Mouse (Mus musculus) heart, adult 2 months (tissue): ENCODE data around the gene Sgsm1. TPM values are rescaled to one million over a fixed set of nuclear protein-coding genes. Genes with fewer than 3 reads are reported as not detected.

ENCODE experiments used
- DNase-seq, 2 experiments: peaks; one replicate each; pipeline ENCODE4 v3.0.0; 2021
- H3K27ac ChIP-seq: fragments of 200-600 bp; 2 replicates; pipeline ENCODE4 v1.8.1; 2022
- H3K27me3 ChIP-seq: fragments of 200-500 bp; 2 replicates; pipeline ENCODE4 v1.6.1; 2012; ENCODE audit warnings: mild to moderate bottlenecking, low read length, inconsistent platforms, mixed read lengths; ENCODE audit not compliant: control insufficient read depth, insufficient read depth
- H3K36me3 ChIP-seq: fragments of 200-500 bp; 2 replicates; pipeline ENCODE4 v1.6.1; 2012; ENCODE audit warnings: low read length, inconsistent platforms; ENCODE audit not compliant: control insufficient read depth, insufficient read depth
- H3K4me1 ChIP-seq: fragments of 200-500 bp; 2 replicates; pipeline ENCODE4 v1.6.1; 2011; ENCODE audit warnings: low read length; ENCODE audit not compliant: control insufficient read depth, insufficient read depth
- H3K4me3 ChIP-seq: fragments of 200-600 bp; 2 replicates; pipeline ENCODE4 v1.8.1; 2022
- H3K79me2 ChIP-seq: fragments of 200-500 bp; replicated peaks from 2 replicates; pipeline ENCODE4 v1.6.1; 2012; ENCODE audit warnings: mild to moderate bottlenecking, inconsistent platforms, low read length, moderate library complexity, mixed read lengths; ENCODE audit not compliant: control insufficient read depth, insufficient read depth
- H3K9ac ChIP-seq: fragments of 200-500 bp; 2 replicates; pipeline ENCODE4 v1.6.1; 2012; ENCODE audit warnings: low read depth, mild to moderate bottlenecking, control low read depth, inconsistent platforms, low read length, mixed read lengths
- CTCF ChIP-seq: fragments of 200-600 bp; IDR thresholded peaks from 2 replicates; pipeline ENCODE4 v1.8.1; 2022; ENCODE audit warnings: antibody characterized with exemption, mild to moderate bottlenecking, moderate library complexity
- EP300 ChIP-seq: fragments of 200-500 bp; IDR thresholded peaks from 2 replicates; pipeline ENCODE4 v1.6.1; 2011; ENCODE audit warnings: low read depth, low read length, control low read depth; ENCODE audit not compliant: insufficient read depth
- POLR2A ChIP-seq: fragments of 200-500 bp; IDR thresholded peaks from 2 replicates; pipeline ENCODE4 v1.6.1; 2011; ENCODE audit warnings: mild to moderate bottlenecking, low read depth, low read length, control low read depth; ENCODE audit not compliant: insufficient read depth
- WGBS: fragments of 180-500 bp; shearing (Covaris S2); methylation state at CpG from one replicate; pipeline ENCODE4 v1.1.7; 2018; 5-methylcytosine and 5-hydroxymethylcytosine counted together
- intact Hi-C: fragments of 180-260 bp; cut with DNase I; formaldehyde crosslinking; loops from one replicate; pipeline ENCODE4 v1.15.1; 2025
- polyA plus RNA-seq: library from polyadenylated mRNA; depleted of rRNA; stranded (reverse); fragments of >200 nt; gene quantifications from 2 replicates; pipeline ENCODE4 v1.2.3, GENCODE M21; 2012
- total RNA-seq, 2 experiments: library from RNA; stranded (reverse); gene quantifications; 2 replicates each; pipeline ENCODE4 v1.2.3; 2021

The Sgsm1 gene
- total and polyA plus RNA-seq, 3 experiments, result 0.43 to 1.2 (median 0.52) TPM

DNA sequence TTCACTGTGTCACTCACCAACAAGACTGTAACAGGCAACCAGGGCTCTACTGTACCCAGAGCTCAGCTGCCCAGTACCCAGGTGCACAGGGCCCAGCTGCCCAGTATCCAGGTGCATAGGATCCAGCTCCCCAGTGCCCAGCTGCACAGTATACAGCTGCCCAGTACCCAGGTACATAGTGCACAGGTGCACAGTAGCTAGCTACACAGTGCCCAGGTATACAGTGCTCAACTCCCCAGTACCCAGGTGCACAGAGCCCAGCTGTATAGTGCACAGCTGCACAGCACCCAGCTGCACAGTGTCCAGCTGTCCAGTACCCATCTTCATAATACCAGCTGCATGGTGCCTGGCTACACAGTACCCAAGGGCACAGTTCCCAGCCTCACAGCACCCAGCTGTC, 42.3 kb downstream of the Sgsm1 start:
- no peaks in the 10 kb centered on the region for H3K27me3 ChIP-seq
- intact Hi-C loops, result no loop called here
- H3K27ac ChIP-seq, result no peak overlapping the region
- no peak for DNase-seq
- no peaks in the 10 kb centered on the region for H3K79me2 ChIP-seq
- TF ChIP-seq CTCF, result no peak
- TF ChIP-seq EP300, result no peak
- TF ChIP-seq POLR2A, result no peak
- no peak overlapping the region for H3K4me3 ChIP-seq
- H3K4me1 ChIP-seq, result peaks cover 2% of the 10 kb centered on the region
- H3K36me3 ChIP-seq, result no peaks in the 10 kb centered on the region
- H3K9ac ChIP-seq, result no peak overlapping the region

DNA sequence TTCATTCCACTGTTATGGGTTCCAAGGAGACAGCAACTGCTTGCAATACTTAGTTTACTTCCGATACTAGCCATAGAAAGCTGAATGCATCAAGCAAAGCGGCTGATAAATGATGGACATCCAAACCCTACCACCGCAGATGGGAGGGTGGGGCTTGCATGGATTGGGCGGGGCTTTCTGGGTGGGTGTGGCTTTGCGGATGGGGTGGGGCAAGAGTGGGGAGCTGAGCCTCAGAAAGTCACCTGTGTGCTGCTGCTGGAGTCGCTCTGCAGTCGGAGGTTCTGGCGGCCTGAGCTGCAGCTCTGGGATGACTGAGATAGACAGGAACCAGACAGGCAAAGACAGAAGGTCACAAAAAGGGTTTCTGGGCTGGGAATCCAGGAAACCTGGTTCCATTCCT, 44.9 kb downstream of the Sgsm1 start:
- H3K36me3 ChIP-seq, result no peaks in the 10 kb centered on the region
- no peaks in the 10 kb centered on the region for H3K27me3 ChIP-seq
- no peaks in the 10 kb centered on the region; the same call in 1 of the 2 replicates for H3K4me1 ChIP-seq
- intact Hi-C loops, result no loop called here
- no peak overlapping the region for H3K27ac ChIP-seq
- TF ChIP-seq POLR2A (no peak), EP300 (no peak), CTCF (no peak)
- no peak for DNase-seq
- no peak overlapping the region for H3K9ac ChIP-seq
- no peak overlapping the region for H3K4me3 ChIP-seq
- 78% methylated on average over 8 of the region's 8 CpGs for WGBS
- H3K79me2 ChIP-seq, result no peaks in the 10 kb centered on the region

DNA sequence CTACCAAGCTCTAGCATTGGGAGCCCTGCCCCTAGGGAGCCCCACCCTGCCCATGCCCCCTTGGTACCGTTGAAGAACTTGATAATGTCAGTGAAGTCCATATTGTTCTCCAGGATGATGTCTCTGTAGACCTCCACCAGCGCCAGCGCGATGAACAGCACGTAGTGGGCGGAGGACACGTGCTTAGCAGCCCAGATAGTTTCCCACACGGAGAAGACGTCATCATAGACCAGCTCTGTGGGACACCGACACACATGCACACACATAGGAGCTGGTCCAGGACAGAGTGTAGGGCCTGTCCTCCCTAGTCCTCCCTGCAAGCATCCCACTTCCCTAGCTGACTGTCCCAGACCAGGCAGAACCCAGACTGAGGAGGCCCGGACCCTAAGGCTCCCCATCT, 59.8 kb downstream of the Sgsm1 start:
- intact Hi-C loops, result no loop called here
- Histone ChIP-seq H3K27ac (no peak overlapping the region), H3K36me3 (no peaks in the 10 kb centered on the region), H3K4me3 (no peak overlapping the region), H3K9ac (no peak overlapping the region), H3K27me3 (no peaks in the 10 kb centered on the region), H3K4me1 (no peaks in the 10 kb centered on the region), H3K79me2 (no peaks in the 10 kb centered on the region)
- 92% methylated on average over 11 of the region's 11 CpGs for WGBS
- no peak for DNase-seq
- TF ChIP-seq EP300 (no peak), POLR2A (no peak), CTCF (no peak)

DNA sequence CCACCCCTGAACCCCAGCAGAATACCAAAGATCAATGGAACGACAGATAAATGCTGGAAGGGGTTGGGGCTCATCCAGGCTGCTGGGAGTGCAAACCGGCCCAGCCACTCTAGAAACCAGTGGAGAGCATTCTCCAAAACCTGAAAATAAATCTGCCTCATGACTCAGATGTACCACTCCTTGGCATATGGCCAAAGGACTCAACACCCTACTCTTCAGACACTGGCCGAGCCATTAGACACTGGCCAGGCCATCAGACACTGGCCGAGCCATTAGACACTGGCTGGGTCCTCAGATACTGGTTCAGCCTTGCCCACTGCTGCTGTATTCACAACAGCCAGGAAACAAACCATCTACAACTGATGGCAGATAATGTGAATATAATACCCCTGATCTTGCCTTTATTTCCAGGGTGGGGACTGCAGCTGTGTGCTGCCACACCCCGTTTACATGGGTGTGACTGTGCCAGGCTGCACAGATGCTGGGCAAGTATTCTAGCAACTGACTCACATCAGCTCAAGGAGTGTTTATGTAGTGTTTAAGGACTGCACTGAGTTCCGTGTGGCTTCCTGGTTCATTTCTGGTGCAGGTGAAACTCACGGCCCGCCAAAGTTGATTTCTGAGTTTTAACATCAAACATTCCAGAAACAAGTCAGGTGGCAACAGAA, 61.2 kb downstream of the Sgsm1 start:
- intact Hi-C loops, result no loop called here

DNA sequence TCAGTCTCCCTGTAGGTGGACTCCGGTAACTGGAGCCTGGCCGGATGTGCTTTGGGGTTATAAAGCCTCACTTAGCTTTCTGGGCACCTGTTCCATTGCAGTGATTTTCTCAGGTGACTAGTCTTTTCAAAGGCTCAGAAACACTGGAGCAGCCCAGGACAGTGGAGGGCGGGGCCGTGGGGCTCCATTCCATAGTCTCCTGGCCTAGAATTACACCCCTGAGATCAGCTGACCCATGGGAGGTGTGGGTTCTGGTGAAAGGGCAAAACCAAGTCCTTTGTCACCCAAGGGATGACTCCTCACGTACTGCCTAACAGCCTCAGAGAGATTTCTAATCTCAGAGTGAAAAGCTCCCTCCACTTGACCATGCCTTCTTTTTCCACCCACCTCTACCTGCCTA, 80.4 kb downstream of the Sgsm1 start:
- no peak overlapping the region for H3K27ac ChIP-seq
- no peak overlapping the region for H3K9ac ChIP-seq
- TF ChIP-seq POLR2A (no peak), CTCF (no peak)
- no peak overlapping the region for H3K4me3 ChIP-seq
- H3K4me1 ChIP-seq, result peaks cover 8% of the 10 kb centered on the region
- 72% methylated on average over 5 of the region's 5 CpGs for WGBS
- intact Hi-C loops, result no loop called here
- no peaks in the 10 kb centered on the region; the same call in 1 of the 2 replicates for H3K27me3 ChIP-seq
- no peaks in the 10 kb centered on the region for H3K79me2 ChIP-seq
- DNase-seq, result no peak
- H3K36me3 ChIP-seq, result no peaks in the 10 kb centered on the region

More for the DNA sequence above, 61.2 kb downstream of the Sgsm1 start:
- no peaks in the 10 kb centered on the region for H3K27me3 ChIP-seq
- H3K79me2 ChIP-seq, result no peaks in the 10 kb centered on the region
- H3K36me3 ChIP-seq, result no peaks in the 10 kb centered on the region
- TF ChIP-seq CTCF (no peak), EP300 (no peak), POLR2A (no peak)
- no peak overlapping the region for H3K27ac ChIP-seq
- no peak for DNase-seq
- no peak overlapping the region for H3K4me3 ChIP-seq
- no peaks in the 10 kb centered on the region for H3K4me1 ChIP-seq
- WGBS, result 55% methylated on average over 8 of the region's 8 CpGs
- no peak overlapping the region for H3K9ac ChIP-seq

DNA sequence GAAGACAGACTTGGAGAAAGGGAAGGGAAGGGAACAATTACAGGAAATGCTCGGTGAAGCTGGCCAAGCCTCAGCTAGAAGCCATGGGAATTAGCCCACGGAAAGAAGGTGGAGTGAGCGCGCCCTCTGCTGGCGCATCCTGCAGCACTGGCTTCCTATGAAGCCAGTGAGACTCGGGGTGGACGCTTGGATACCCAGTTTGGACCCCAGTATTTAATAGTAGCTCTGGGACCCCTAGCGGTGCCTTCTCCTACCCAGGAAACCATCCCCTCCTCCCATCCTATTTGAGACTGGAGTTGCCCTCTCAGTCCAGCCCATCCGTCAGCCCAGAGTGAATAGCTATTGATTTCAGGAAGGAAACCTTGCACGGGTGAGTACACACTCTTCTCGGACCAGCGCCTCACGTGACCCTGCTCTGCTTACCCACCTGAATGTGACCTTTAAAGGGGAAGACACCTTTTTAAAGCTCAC, 83.9 kb downstream of the Sgsm1 start, which contains the start of gene Tmem211:
Gene Tmem211, plus strand, starts transcription at position 278 of the 471 bp plus-strand sequence.
- H3K36me3 ChIP-seq, result no peaks in the 10 kb centered on the region
- H3K4me3 ChIP-seq, result peak within 1 kb of the TSS; percentile 25; the same call in 1 of the 2 replicates
- TF ChIP-seq EP300 (peak; percentile 98), POLR2A (0 out of 2 replicates have a peak, but pooled peaks have one; percentile 12), CTCF (peak; percentile 98)
- 2% methylated on average over 13 of the region's 13 CpGs for WGBS
- intact Hi-C loops, result loop anchor here (1.0 to 10.0 kb wide), 4 partner anchors 46 to 352 kb away; no protein-coding TSS in a partner anchor
- peak; percentile 86 to 90 for DNase-seq
- no peaks in the 10 kb centered on the region; the same call in 1 of the 2 replicates for H3K27me3 ChIP-seq
- peak within 1 kb of the TSS; percentile 57 for H3K27ac ChIP-seq
- no peaks in the 10 kb centered on the region for H3K79me2 ChIP-seq
- H3K9ac ChIP-seq, result peak within 1 kb of the TSS; percentile 22
- H3K4me1 ChIP-seq, result peaks cover 13% of the 10 kb centered on the region
